Mouse (Mus musculus) E14TG2a.4 (cell line): ENCODE measurements around the gene Tuba1c.

Experiments used
- CTCF ChIP-seq: conservative IDR thresholded peaks from 2 replicates; pipeline ENCODE4 v1.5.1; 2014; ENCODE audit warnings: low read length
- NANOG ChIP-seq: IDR thresholded peaks from 2 replicates; pipeline ENCODE4 v1.6.1; 2014; ENCODE audit warnings: borderline replicate concordance, low read length, mixed read lengths
- POU5F1 ChIP-seq: IDR thresholded peaks from 2 replicates; pipeline ENCODE4 v1.6.1; 2014; ENCODE audit warnings: low read length, borderline replicate concordance

DNA sequence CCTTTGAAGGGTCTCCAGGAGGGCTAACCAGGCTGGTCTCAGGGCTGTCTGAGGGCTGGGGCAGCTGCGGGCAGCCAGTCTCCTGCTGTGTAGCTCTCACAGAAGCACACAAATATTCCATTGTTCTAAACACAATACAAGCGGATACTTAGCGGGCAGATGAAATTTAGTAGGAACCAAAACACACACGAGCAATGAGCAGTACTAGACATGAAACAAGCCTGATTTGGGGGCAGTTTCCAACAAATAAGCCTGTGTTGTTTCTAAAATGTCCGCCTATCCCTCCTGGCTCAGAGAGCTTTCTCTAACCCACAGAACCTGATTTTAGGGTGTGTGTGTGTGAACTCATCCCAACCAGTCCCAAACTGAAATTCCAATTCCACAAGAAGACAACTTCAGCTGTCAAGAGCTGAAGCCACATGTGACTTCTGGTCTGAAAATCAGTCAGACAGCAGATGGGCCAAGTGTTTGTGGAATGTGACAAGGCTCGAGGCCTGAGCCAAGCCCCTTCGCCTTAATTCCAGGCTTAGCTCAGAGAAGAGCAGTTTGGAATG, 42.5 kb upstream of the Tuba1c start:
- no peak for TF ChIP-seq CTCF
- TF ChIP-seq POU5F1 = no peak
- TF ChIP-seq NANOG = no peak
